Mouse (Mus musculus) olfactory bulb, adult 2 months (tissue): ENCODE results near the gene Vcp. TPM values are rescaled to one million over a fixed set of nuclear protein-coding genes. Genes with fewer than 3 reads are reported as not detected.
A peak's percentile ranks its signal among the peaks of the same experiment; 100 is the strongest.
"Not testable (repeated sequence)": the region's sequence is repeated elsewhere in the genome, so short reads cannot be mapped to it uniquely, and the experiment has no call there.

Experiments
- H3K27ac ChIP-seq: fragments of 200-500 bp; 2 replicates; pipeline ENCODE4 v1.5.1; 2012; ENCODE audit warnings: low read depth, low read length; ENCODE audit not compliant: insufficient read depth
- H3K4me1 ChIP-seq: fragments of 200-500 bp; 2 replicates; pipeline ENCODE4 v1.6.1; 2012; ENCODE audit warnings: low read length; ENCODE audit not compliant: control insufficient read depth, insufficient read depth
- H3K4me3 ChIP-seq: fragments of 200-500 bp; 2 replicates; pipeline ENCODE4 v1.5.1; 2012; ENCODE audit warnings: mild to moderate bottlenecking, low read depth, low read length, moderate library complexity; ENCODE audit not compliant: insufficient read depth
- CTCF ChIP-seq: fragments of 200-500 bp; IDR thresholded peaks from 2 replicates; pipeline ENCODE4 v1.5.1; 2012; ENCODE audit warnings: low read depth, mild to moderate bottlenecking, low read length, moderate library complexity; ENCODE audit not compliant: insufficient read depth
- POLR2A ChIP-seq: fragments of 200-500 bp; IDR thresholded peaks from 2 replicates; pipeline ENCODE4 v1.6.1; 2012; ENCODE audit warnings: mild to moderate bottlenecking, low read depth, low read length, moderate library complexity; ENCODE audit not compliant: insufficient read depth
- WGBS: fragments of 180-500 bp; shearing (Covaris S2); methylation state at CpG from one replicate; pipeline ENCODE4 v1.1.7; 2018; 5-methylcytosine and 5-hydroxymethylcytosine counted together
- polyA plus RNA-seq: library from polyadenylated mRNA; stranded (reverse); fragments of >200 nt; gene quantifications from 2 replicates; pipeline ENCODE4 v1.2.4, GENCODE M21; 2012; ENCODE audit warnings: low replicate concordance; ENCODE audit not compliant: missing spikeins, insufficient read depth, insufficient read length

The Vcp gene
- polyA plus RNA-seq, 1 experiment, result 1,669 TPM

GRCm38 (mm10) chr4:43001272-43001671 lies 965 bp upstream of the Vcp start:
- Histone ChIP-seq H3K4me1 (peaks cover 14% of the 10 kb centered on the region), H3K27ac (no peak overlapping the region), H3K4me3 (no peak overlapping the region)
- TF ChIP-seq CTCF (no peak), POLR2A (no peak)
- 92% methylated on average over 2 of the region's 2 CpGs for WGBS

GRCm38 (mm10) chr4:42999451-43000140 lies 711 bp downstream of the Vcp start:
- no peak for TF ChIP-seq POLR2A
- no peak; the same call in 1 of the 2 replicates for TF ChIP-seq CTCF
- Histone ChIP-seq H3K4me3 (peak overlapping the region; percentile 94), H3K27ac (peak overlapping the region; percentile 92), H3K4me1 (peaks cover 8% of the 10 kb centered on the region; the same call in 1 of the 2 replicates)
- WGBS, result 1% methylated on average over 49 of the region's 51 CpGs

GRCm38 (mm10) chr4:42998022-42998421 lies 2.3 kb downstream of the Vcp start:
- 29% methylated on average over 2 of the region's 2 CpGs for WGBS
- Histone ChIP-seq H3K4me1 (peaks cover 5% of the 10 kb centered on the region; the same call in 1 of the 2 replicates), H3K27ac (no peak overlapping the region), H3K4me3 (no peak overlapping the region)
- TF ChIP-seq POLR2A (no peak), CTCF (no peak)

GRCm38 (mm10) chr4:42988296-42988695 lies 12.0 kb downstream of the Vcp start:
- Histone ChIP-seq H3K4me1 (no peaks in the 10 kb centered on the region), H3K4me3 (no peak overlapping the region), H3K27ac (no peak overlapping the region)
- WGBS, result 85% methylated on average over 1 of the region's 1 CpGs
- TF ChIP-seq CTCF (no peak), POLR2A (no peak)

- WGBS, result 88% methylated on average over 8 of the region's 8 CpGs
- H3K27ac ChIP-seq, H3K4me1 ChIP-seq, H3K4me3 ChIP-seq: not testable (repeated sequence)
Measured at GRCm38 (mm10) chr4:42980467-42980866, 19.8 kb downstream of the Vcp start.

GRCm38 (mm10) chr4:42978062-42978461 lies 22.2 kb downstream of the Vcp start:
- H3K4me3 ChIP-seq, result no peak overlapping the region
- TF ChIP-seq CTCF (no peak), POLR2A (no peak)
- H3K27ac ChIP-seq, result no peak overlapping the region
- 91% methylated on average over 4 of the region's 4 CpGs for WGBS
- H3K4me1 ChIP-seq, result no peaks in the 10 kb centered on the region

GRCm38 (mm10) chr4:42973868-42974267 lies 26.4 kb downstream of the Vcp start:
- no peaks in the 10 kb centered on the region for H3K4me1 ChIP-seq
- no peak overlapping the region for H3K27ac ChIP-seq
- WGBS, result 80% methylated on average over 5 of the region's 5 CpGs
- no peak for TF ChIP-seq CTCF
- TF ChIP-seq POLR2A, result no peak
- no peak overlapping the region for H3K4me3 ChIP-seq

- WGBS, result 84% methylated on average over 4 of the region's 4 CpGs
- no peak overlapping the region for H3K27ac ChIP-seq
- H3K4me1 ChIP-seq, result no peaks in the 10 kb centered on the region
- TF ChIP-seq CTCF (no peak), POLR2A (no peak)
- no peak overlapping the region for H3K4me3 ChIP-seq
Measured at GRCm38 (mm10) chr4:42972952-42973351, 27.4 kb downstream of the Vcp start.

GRCm38 (mm10) chr4:42969304-42969703 lies 31.0 kb downstream of the Vcp start, which contains the start of gene 1700022I11Rik:
Gene 1700022I11Rik (plus strand): TSS chr4:42969604.
- TF ChIP-seq CTCF (no peak), POLR2A (no peak)
- no peak within 1 kb of the TSS for H3K27ac ChIP-seq
- peaks cover 2% of the 10 kb centered on the region for H3K4me1 ChIP-seq
- no peak within 1 kb of the TSS for H3K4me3 ChIP-seq
- 93% methylated on average over 4 of the region's 4 CpGs for WGBS
